Mouse (Mus musculus) CH12.LX (cell line): ENCODE results near the gene Pigx. TPM values are rescaled to one million over a fixed set of nuclear protein-coding genes. Genes with fewer than 3 reads are reported as not detected.
A peak's percentile ranks its signal among the peaks of the same experiment; 100 is the strongest.

Source experiments
- DNase-seq: peaks from one replicate; pipeline ENCODE4 v3.0.0-alpha.2; 2013; ENCODE audit errors: extremely low read depth
- H3K27ac ChIP-seq: 2 replicates; pipeline ENCODE4 v1.5.1; 2012; ENCODE audit warnings: low read depth, mild to moderate bottlenecking, control low read depth, moderate library complexity; ENCODE audit not compliant: insufficient read depth
- H3K27me3 ChIP-seq: replicated peaks from 2 replicates; pipeline ENCODE3; 2012; ENCODE audit warnings: inconsistent platforms
- H3K36me3 ChIP-seq, 2 experiments: replicated peaks in 1 of 2; 2 replicates each; pipeline versions ENCODE3 to v1.6.1; 2012; ENCODE audit warnings: inconsistent platforms in 1 of 2, low read length in 1 of 2, mild to moderate bottlenecking in 1 of 2, mixed read lengths in 1 of 2, moderate library complexity in 1 of 2; ENCODE audit not compliant: control insufficient read depth in 1 of 2, insufficient read depth in 1 of 2
- H3K4me1 ChIP-seq, 2 experiments: 2 replicates each; pipeline ENCODE4 v1.6.1; 2012; ENCODE audit warnings: inconsistent platforms in 1 of 2, moderate library complexity in 1 of 2; ENCODE audit not compliant: insufficient read depth in 2 of 2, control insufficient read depth in 1 of 2
- H3K4me2 ChIP-seq: 2 replicates; pipeline ENCODE4 v1.6.1; 2012; ENCODE audit warnings: low read depth, mild to moderate bottlenecking, control low read depth; ENCODE audit not compliant: poor library complexity, insufficient read depth, severe bottlenecking
- H3K4me3 ChIP-seq, 3 experiments: fragments of 150-350 bp in 1 of 3; sonication (generic) in 1 of 3; replicated peaks in 1 of 3; 2 replicates each; pipeline versions ENCODE3 to v1.5.1; 2011 to 2012; ENCODE audit warnings: low read depth in 2 of 3, low read length in 2 of 3, mild to moderate bottlenecking in 2 of 3, moderate library complexity in 2 of 3, control low read depth in 1 of 3, improper control_type of control experiment in 1 of 3, inconsistent platforms in 1 of 3, mixed read lengths in 1 of 3; ENCODE audit not compliant: poor library complexity in 1 of 3
- H3K79me2 ChIP-seq: replicated peaks from 2 replicates; pipeline ENCODE4 v1.6.1; 2012; ENCODE audit warnings: mild to moderate bottlenecking, moderate library complexity; ENCODE audit not compliant: control insufficient read depth, poor library complexity, insufficient read depth, severe bottlenecking; ENCODE audit errors: extremely low read depth
- H3K9ac ChIP-seq: 2 replicates; pipeline ENCODE4 v1.6.1; 2012; ENCODE audit warnings: low read depth, mild to moderate bottlenecking, control low read depth, moderate library complexity; ENCODE audit not compliant: insufficient read depth
- H3K9me3 ChIP-seq: replicated peaks from 2 replicates; pipeline ENCODE3; 2012; ENCODE audit warnings: low read length, inconsistent platforms, mixed read lengths
- BHLHE40 ChIP-seq: IDR thresholded peaks from 2 replicates; pipeline ENCODE4 v1.6.1; 2011; ENCODE audit warnings: mild to moderate bottlenecking, low read depth, low read length, improper control_type of control experiment
- CHD2 ChIP-seq: IDR thresholded peaks from 2 replicates; pipeline ENCODE4 v1.6.1; 2011; ENCODE audit warnings: low read length, improper control_type of control experiment
- E2F4 ChIP-seq: IDR thresholded peaks from 2 replicates; pipeline ENCODE4 v1.6.1; 2011; ENCODE audit warnings: low read depth, low read length, improper control_type of control experiment; ENCODE audit not compliant: insufficient replicate concordance
- ELF1 ChIP-seq: IDR thresholded peaks from 2 replicates; pipeline ENCODE4 v1.6.1; 2014; ENCODE audit warnings: low read depth, mild to moderate bottlenecking, inconsistent platforms, low read length, improper control_type of control experiment
- EP300 ChIP-seq: IDR thresholded peaks from 2 replicates; pipeline ENCODE4 v1.6.1; 2011; ENCODE audit warnings: low read length, improper control_type of control experiment
- GABPA ChIP-seq: IDR thresholded peaks from 2 replicates; pipeline ENCODE4 v1.6.1; 2012; ENCODE audit warnings: low read depth, low read length, improper control_type of control experiment, inconsistent platforms; ENCODE audit not compliant: insufficient replicate concordance
- IRF4 ChIP-seq: IDR thresholded peaks from 2 replicates; pipeline ENCODE4 v1.6.1; 2014; ENCODE audit warnings: low read depth, mild to moderate bottlenecking, inconsistent platforms, low read length, improper control_type of control experiment
- JUN ChIP-seq: IDR thresholded peaks from 2 replicates; pipeline ENCODE4 v1.6.1; 2011; ENCODE audit warnings: low read depth, mild to moderate bottlenecking, low read length, improper control_type of control experiment, moderate library complexity; ENCODE audit not compliant: insufficient read depth
- JUND ChIP-seq: conservative IDR thresholded peaks from 2 replicates; pipeline ENCODE4 v1.6.1; 2011; ENCODE audit warnings: low read depth, low read length, improper control_type of control experiment
- KAT2A ChIP-seq: IDR thresholded peaks from 2 replicates; pipeline ENCODE4 v1.6.1; 2012; ENCODE audit warnings: low read length, improper control_type of control experiment, inconsistent platforms; ENCODE audit not compliant: insufficient replicate concordance
- MAFK ChIP-seq: IDR thresholded peaks from 2 replicates; pipeline ENCODE4 v1.6.1; 2011; ENCODE audit warnings: low read length, improper control_type of control experiment; ENCODE audit not compliant: insufficient replicate concordance
- MAX ChIP-seq: IDR thresholded peaks from 2 replicates; pipeline ENCODE4 v1.6.1; 2011; ENCODE audit warnings: low read length, improper control_type of control experiment
- MAZ ChIP-seq: IDR thresholded peaks from 2 replicates; pipeline ENCODE4 v1.6.1; 2012; ENCODE audit warnings: low read depth, mild to moderate bottlenecking, inconsistent platforms, low read length, improper control_type of control experiment, moderate library complexity
- MEF2A ChIP-seq: IDR thresholded peaks from 2 replicates; pipeline ENCODE4 v1.6.1; 2014; ENCODE audit warnings: low read depth, mild to moderate bottlenecking, inconsistent platforms, low read length, improper control_type of control experiment, borderline replicate concordance
- MXI1 ChIP-seq: IDR thresholded peaks from 2 replicates; pipeline ENCODE4 v1.6.1; 2011; ENCODE audit warnings: mild to moderate bottlenecking, low read depth, low read length, improper control_type of control experiment
- MYC ChIP-seq: IDR thresholded peaks from 2 replicates; pipeline ENCODE4 v1.6.1; 2011; ENCODE audit warnings: low read depth, mild to moderate bottlenecking, improper control_type of control experiment, low read length
- NELFE ChIP-seq: IDR thresholded peaks from 2 replicates; pipeline ENCODE4 v1.6.1; 2011; ENCODE audit warnings: low read depth, low read length, improper control_type of control experiment
- NRF1 ChIP-seq: IDR thresholded peaks from 2 replicates; pipeline ENCODE4 v1.6.1; 2014; ENCODE audit warnings: low read depth, mild to moderate bottlenecking, inconsistent platforms, low read length, improper control_type of control experiment, moderate library complexity
- PAX5 ChIP-seq: IDR thresholded peaks from 2 replicates; pipeline ENCODE4 v1.6.1; 2012; ENCODE audit warnings: low read length, inconsistent platforms, mixed read lengths
- POLR2A ChIP-seq: IDR thresholded peaks from 2 replicates; pipeline ENCODE4 v1.6.1; 2011; ENCODE audit warnings: low read depth, mild to moderate bottlenecking, improper control_type of control experiment, low read length
- RAD21 ChIP-seq: IDR thresholded peaks from 2 replicates; pipeline ENCODE4 v1.6.1; 2011; ENCODE audit warnings: low read depth, mild to moderate bottlenecking, low read length, improper control_type of control experiment, moderate library complexity
- SIN3A ChIP-seq: IDR thresholded peaks from 2 replicates; pipeline ENCODE4 v1.6.1; 2012; ENCODE audit warnings: low read length, improper control_type of control experiment, inconsistent platforms
- SMC3 ChIP-seq: IDR thresholded peaks from 2 replicates; pipeline ENCODE4 v1.6.1; 2011; ENCODE audit warnings: low read depth, low read length, improper control_type of control experiment
- TBP ChIP-seq: conservative IDR thresholded peaks from 2 replicates; pipeline ENCODE4 v1.6.1; 2011; ENCODE audit warnings: low read depth, low read length, improper control_type of control experiment
- TCF12 ChIP-seq: IDR thresholded peaks from 2 replicates; pipeline ENCODE4 v1.6.1; 2014; ENCODE audit warnings: low read depth, mild to moderate bottlenecking, inconsistent platforms, low read length, improper control_type of control experiment
- USF1 ChIP-seq: IDR thresholded peaks from 2 replicates; pipeline ENCODE4 v1.6.1; 2014; ENCODE audit warnings: low read depth, mild to moderate bottlenecking, inconsistent platforms, low read length, improper control_type of control experiment
- ZC3H11A ChIP-seq: IDR thresholded peaks from 2 replicates; pipeline ENCODE4 v1.6.1; 2012; ENCODE audit warnings: low read depth, mild to moderate bottlenecking, inconsistent platforms, low read length, improper control_type of control experiment
- ZMIZ1 ChIP-seq: IDR thresholded peaks from 2 replicates; pipeline ENCODE4 v1.6.1; 2012; ENCODE audit warnings: low read depth, mild to moderate bottlenecking, inconsistent platforms, low read length, improper control_type of control experiment
- ZNF384 ChIP-seq: IDR thresholded peaks from 2 replicates; pipeline ENCODE4 v1.6.1; 2012; ENCODE audit warnings: low read depth, low read length, improper control_type of control experiment, inconsistent platforms
- dilution Hi-C: fragments of 300-500 bp; cut with MboI; formaldehyde crosslinking; loops from 2 replicates; pipeline ENCODE4 v1.14.3; 2020; ENCODE audit warnings: low sequenced_read_pairs; ENCODE audit not compliant: extremely low pct_unique_long_range_greater_than_20kb, extremely low pct_ligation_motif_present
- in situ Hi-C: fragments of 300-500 bp; cut with MboI; formaldehyde crosslinking; loops from 3 replicates; pipeline ENCODE4 v1.14.3; 2019; ENCODE audit warnings: low sequenced_read_pairs, low pct_ligation_motif_present, low pct_unique_long_range_greater_than_20kb, mixed read lengths
- polyA plus RNA-seq: library from polyadenylated mRNA; unstranded; fragments of >175 nt; gene quantifications from 2 replicates; pipeline ENCODE4 v1.2.1, GENCODE M21; 2012; ENCODE audit warnings: low read depth; ENCODE audit not compliant: insufficient read length
- total RNA-seq, 2 experiments: library from RNA; depleted of rRNA; stranded (reverse); fragments of 300-350 nt in 1 of 2; fragments of >200 nt in 1 of 2; gene quantifications; 2 replicates each; pipeline ENCODE4 v1.2.3; 2012 to 2014

Gene Pigx
- total and polyA plus RNA-seq, 3 experiments = 48.1 to 83.0 (median 48.1) TPM

DNA sequence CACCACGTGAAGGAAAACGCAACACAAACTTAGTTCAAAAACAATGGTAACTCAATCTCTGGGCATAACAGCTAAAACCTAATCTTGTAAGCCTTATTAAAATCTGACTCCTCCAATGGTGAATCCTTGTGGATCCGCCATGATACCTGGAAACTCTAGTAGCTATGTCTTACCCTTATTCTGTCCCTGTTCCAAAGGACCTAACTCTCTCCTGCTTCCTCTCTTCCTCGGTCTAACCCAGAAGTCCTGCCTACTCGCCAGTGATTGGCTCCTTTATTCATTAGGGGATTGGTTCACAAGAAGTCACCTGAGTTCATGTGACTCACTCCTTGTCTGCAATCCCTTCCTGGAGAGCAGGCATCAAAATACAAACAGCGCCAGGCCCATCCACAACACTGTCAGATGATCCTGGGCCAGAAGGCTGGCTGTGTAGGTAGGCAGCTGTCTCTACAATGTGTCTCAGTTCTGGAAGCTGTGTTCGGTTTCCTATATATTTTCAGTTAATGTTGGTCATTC lies 36.4 kb upstream of the Pigx start:
- H3K36me3 ChIP-seq = peaks cover 0 to 2% of the 10 kb centered on the region in 2 experiments
- no peak for DNase-seq
- H3K9ac ChIP-seq = no peak overlapping the region
- peaks cover 2% of the 10 kb centered on the region for H3K27me3 ChIP-seq
- no peaks in the 10 kb centered on the region for H3K79me2 ChIP-seq
- TF ChIP-seq MYC (no peak), POLR2A (peak; percentile 52; the same call in 1 of the 2 replicates), ZMIZ1 (no peak), GABPA (no peak), BHLHE40 (peak; percentile 52; the same call in 1 of the 2 replicates), JUN (no peak), SMC3 (no peak), ZNF384 (no peak), SIN3A (no peak), MXI1 (no peak), MAZ (no peak), USF1 (peak; percentile 58), IRF4 (no peak), E2F4 (no peak), MAX (no peak), RAD21 (no peak), KAT2A (no peak), TBP (0 out of 2 replicates have a peak, but pooled peaks have one; percentile 51), NRF1 (no peak), MAFK (no peak), TCF12 (peak; percentile 37), MEF2A (no peak), NELFE (no peak), CHD2 (no peak), JUND (no peak), PAX5 (no peak), EP300 (no peak), ELF1 (peak; percentile 56), ZC3H11A (no peak)
- H3K4me3 ChIP-seq = no peak overlapping the region
- H3K4me1 ChIP-seq = peaks cover 0 to 7% of the 10 kb centered on the region in 2 experiments; a peak in 3 of 4 replicates
- dilution Hi-C loops (no loop called here), in situ Hi-C loops (no loop called here)
- no peak overlapping the region for H3K27ac ChIP-seq
- H3K9me3 ChIP-seq = no peaks in the 10 kb centered on the region
- no peak overlapping the region for H3K4me2 ChIP-seq
